In the genomic region with DNA sequence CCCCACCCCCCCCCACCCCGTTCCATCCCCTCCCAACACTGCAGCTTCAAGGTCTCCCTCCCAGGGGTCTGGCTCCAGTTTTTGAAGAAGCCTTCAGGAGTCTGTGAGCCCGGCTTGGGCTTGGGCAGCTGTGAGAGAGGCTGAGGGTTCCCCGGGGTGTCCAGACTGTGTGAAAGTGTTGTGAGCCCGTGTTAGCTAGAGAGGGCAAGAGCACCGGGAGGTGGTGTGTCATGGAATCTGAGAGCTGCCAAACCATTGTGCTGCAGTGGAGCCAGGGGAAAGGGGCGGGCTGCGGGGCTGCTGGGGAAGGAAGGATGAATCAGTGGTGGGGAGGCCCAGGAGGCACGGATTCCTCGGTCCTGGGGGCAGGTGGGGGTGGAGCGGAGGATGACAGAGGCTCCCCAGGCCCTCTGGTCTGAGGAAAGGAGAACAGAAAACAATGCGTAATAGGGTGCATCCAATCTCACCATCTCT, we compare ENCODE assay signal across 8 mouse cellular contexts. TPM values are rescaled to one million over a fixed set of nuclear protein-coding genes. Genes with fewer than 3 reads are reported as not detected.
DNase-seq lines count a peak whose midpoint lies in the region; ATAC-seq and TF ChIP-seq lines count a peak whose summit lies in the region.

No protein-coding gene starts in this region.

- no peaks in the 10 kb centered on the region; a peak in 1 of 4 replicates for H3K27me3 ChIP-seq in MEL (ENCODE audit: control insufficient read depth in 1 of 2, insufficient read depth in 2 of 2, low read length in 2 of 2)
- peaks cover 22% of the 10 kb centered on the region for H3K27me3 ChIP-seq in forebrain, embryonic 14.5 days (replicated peaks; ENCODE audit: control insufficient read depth, insufficient read depth, low read length)

- 0 out of 2 replicates have a peak overlapping the region, but pooled peaks have one; percentile 15 for H3K4me2 ChIP-seq in forebrain, embryonic 14.5 days (ENCODE audit: low read length)

- TF ChIP-seq POLR2A in MEL (IDR thresholded peaks at IDR 0.05; ENCODE audit: control insufficient read depth in 1 of 2, insufficient read depth in 1 of 2, low read depth in 1 of 2, low read length in 2 of 2, poor library complexity in 1 of 2) = no peak

- DNase-seq in 416B (ENCODE audit: low read depth) (peak; percentile 41), MEL (ENCODE audit: low read depth, low spot score) (peak; percentile 39)
- DNase-seq in forebrain, embryonic 14.5 days (ENCODE audit: low spot score) = peak; percentile 47
- DNase-seq in heart, postnatal 25 days (ENCODE audit: low spot score) = peak; percentile 74
- DNase-seq in lung, postnatal 10 days = peak; percentile 75
- no peak for DNase-seq in spleen, postnatal 14 days (ENCODE audit: low spot score in 2 of 2)
- no peak for DNase-seq in cerebellum, postnatal 36 days

- peaks cover 0 to 3% of the 10 kb centered on the region in 2 experiments; a peak in 1 of 4 replicates for H3K36me3 ChIP-seq in MEL (ENCODE audit: control insufficient read depth in 1 of 2, insufficient read depth in 2 of 2, low read length in 2 of 2)
- no peaks in the 10 kb centered on the region for H3K36me3 ChIP-seq in forebrain, embryonic 14.5 days (ENCODE audit: control insufficient read depth, insufficient read depth, low read length)

- no peaks in the 10 kb centered on the region for H3K79me2 ChIP-seq in MEL (ENCODE audit: control insufficient read depth, insufficient read depth, low read length, poor library complexity)

- no peak for TF ChIP-seq RAD21 in MEL (IDR thresholded peaks at IDR 0.05; ENCODE audit: low read depth, low read length)

- no peak for TF ChIP-seq EP300 in MEL (IDR thresholded peaks at IDR 0.05; ENCODE audit: low read depth in 1 of 2, low read length in 2 of 2)

- no peak overlapping the region for H3K27ac ChIP-seq in MEL (ENCODE audit: control insufficient read depth, low read depth, low read length)
- H3K27ac ChIP-seq in forebrain, embryonic 14.5 days (ENCODE audit: low read depth, low read length) = no peak overlapping the region

- TF ChIP-seq CTCF in MEL (IDR thresholded peaks at IDR 0.05 in 2 of 3, conservative IDR thresholded peaks at IDR 0.05 in 1 of 3; ENCODE audit: control insufficient read depth in 1 of 3, insufficient read depth in 1 of 3, low read depth in 2 of 3, low read length in 3 of 3, poor library complexity in 1 of 3, severe bottlenecking in 1 of 3) = no peak

- intact Hi-C loops in heart, postnatal 25 days (cut with DNase I) = loop anchor here (5.0 kb wide), 1 partner anchor 74 kb away; no protein-coding TSS in a partner anchor

- 5% methylated on average over 11 of the region's 11 CpGs for WGBS in forebrain, embryonic 14.5 days

- peaks cover 0 to 16% of the 10 kb centered on the region in 2 experiments; a peak in 3 of 4 replicates for H3K4me1 ChIP-seq in MEL (ENCODE audit: control insufficient read depth in 1 of 2, insufficient read depth in 2 of 2, low read length in 2 of 2)
- peaks cover 23% of the 10 kb centered on the region; the same call in 1 of the 2 replicates for H3K4me1 ChIP-seq in forebrain, embryonic 14.5 days (ENCODE audit: control insufficient read depth, insufficient read depth, low read length)

- H3K4me3 ChIP-seq in MEL (ENCODE audit: control insufficient read depth in 1 of 2, insufficient read depth in 1 of 2, low read depth in 2 of 2, low read length in 2 of 2) = no peak overlapping the region
- H3K4me3 ChIP-seq in forebrain, embryonic 14.5 days (ENCODE audit: low read depth, low read length) = no peak overlapping the region

- no peak overlapping the region; the same call in 1 of the 2 replicates for H3K9ac ChIP-seq in MEL (ENCODE audit: control insufficient read depth, low read depth, low read length, poor library complexity, severe bottlenecking)
- H3K9ac ChIP-seq in forebrain, embryonic 14.5 days (ENCODE audit: low read length) = no peak overlapping the region

- H3K9me3 ChIP-seq in MEL (replicated peaks; ENCODE audit: insufficient read depth, low read length) = no peaks in the 10 kb centered on the region
- H3K9me3 ChIP-seq in forebrain, embryonic 14.5 days (replicated peaks; ENCODE audit: control insufficient read depth, low read length) = no peaks in the 10 kb centered on the region

- ATAC-seq in forebrain, embryonic 14.5 days = no peak
- no peak for ATAC-seq in erythroblast, adult 5-6 weeks (replicated peaks; ENCODE audit: low FRiP score, poor library complexity, severe bottlenecking)

TF ChIP-seq in MEL, 35 proteins besides CTCF, POLR2A, EP300 and RAD21:
- TF ChIP-seq ELF1 (IDR thresholded peaks at IDR 0.05; ENCODE audit: low read depth, low read length) (no peak), MAZ (IDR thresholded peaks at IDR 0.05; ENCODE audit: low read depth, low read length) (no peak), POLR2AphosphoS2 (IDR thresholded peaks at IDR 0.05; ENCODE audit: low read length) (no peak), MXI1 (IDR thresholded peaks at IDR 0.05; ENCODE audit: low read depth, low read length) (no peak), USF2 (IDR thresholded peaks at IDR 0.05; ENCODE audit: borderline replicate concordance in 1 of 2, insufficient read depth in 1 of 2, low read depth in 1 of 2, low read length in 2 of 2) (no peak), KAT2A (conservative IDR thresholded peaks at IDR 0.05; ENCODE audit: low read depth, low read length) (no peak), JUND (IDR thresholded peaks at IDR 0.05; ENCODE audit: low read depth, low read length) (no peak), TBP (IDR thresholded peaks at IDR 0.05; ENCODE audit: low read depth, low read length) (no peak), SMC3 (IDR thresholded peaks at IDR 0.05; ENCODE audit: low read depth, low read length) (no peak), ZNF384 (IDR thresholded peaks at IDR 0.05; ENCODE audit: low read depth, low read length) (no peak), ZKSCAN1 (IDR thresholded peaks at IDR 0.05; ENCODE audit: low read depth, low read length) (no peak), MYC (IDR thresholded peaks at IDR 0.05; ENCODE audit: low read depth, low read length) (no peak), USF1 (IDR thresholded peaks at IDR 0.05; ENCODE audit: low read depth, low read length) (no peak), ZC3H11A (IDR thresholded peaks at IDR 0.05; ENCODE audit: low read depth, low read length) (no peak), RCOR1 (IDR thresholded peaks at IDR 0.05; ENCODE audit: low read depth, low read length) (no peak), GATA1 (IDR thresholded peaks at IDR 0.05; ENCODE audit: low read depth, low read length) (no peak), GABPA (IDR thresholded peaks at IDR 0.05; ENCODE audit: low read depth, low read length) (no peak), NRF1 (IDR thresholded peaks at IDR 0.05; ENCODE audit: insufficient read depth, low read depth, low read length, poor library complexity, severe bottlenecking) (no peak), TCF12 (IDR thresholded peaks at IDR 0.05; ENCODE audit: low read depth, low read length) (no peak)

RNA-seq across cellular contexts. Expression of a gene that starts 3.4 kb away (rescaled TPM):
- 0.26 and 0.27 TPM in 2 replicates for total RNA-seq in MEL (2012; rRNA removed)
- polyA plus RNA-seq in MEL (2012; ENCODE audit: insufficient read depth in 1 of 2, insufficient read length in 2 of 2, low read depth in 1 of 2, low replicate concordance in 2 of 2, missing spikeins in 1 of 2) = under 1 TPM in 1 of 2 experiments, not detected in 1; 0.31 TPM
- 1.1 and 2.5 TPM in 2 replicates for polyA plus RNA-seq in forebrain, embryonic 14.5 days (2014; fragmentation: Nextera tagmentation; extraction: Ambion mirVana)
- total RNA-seq in heart, postnatal 25 days (2021) = 100 to 1,000 TPM; 201 to 220 TPM
- total RNA-seq in erythroblast, adult 5-6 weeks (2015; ENCODE audit: low replicate concordance) = not detected in 2 replicates
- total RNA-seq in erythroblast, adult 5-6 weeks (2017; ENCODE audit: low replicate concordance) = not detected in 2 replicates

RNA-seq across cellular contexts. Expression of a gene that starts 31.0 kb away (rescaled TPM):
- total RNA-seq in MEL (2012; rRNA removed) = 289 and 312 TPM in 2 replicates
- polyA plus RNA-seq in MEL (2012; ENCODE audit: insufficient read depth in 1 of 2, insufficient read length in 2 of 2, low read depth in 1 of 2, low replicate concordance in 2 of 2, missing spikeins in 1 of 2) = 100 to 1,000 TPM in 1 of 2 experiments, not detected in 1; 349 TPM
- polyA plus RNA-seq in forebrain, embryonic 14.5 days (2014; fragmentation: Nextera tagmentation; extraction: Ambion mirVana) = 340 and 395 TPM in 2 replicates
- 100 to 1,000 TPM in 1 of 2 experiments, 10 to 100 TPM in 1; 99.3 to 109 TPM for total RNA-seq in heart, postnatal 25 days (2021)
- 61.9 and 77.2 TPM in 2 replicates for total RNA-seq in erythroblast, adult 5-6 weeks (2015; ENCODE audit: low replicate concordance)
- 27.2 and 37.2 TPM in 2 replicates for total RNA-seq in erythroblast, adult 5-6 weeks (2017; ENCODE audit: low replicate concordance)

RNA-seq across cellular contexts. Expression of a gene that starts 34.7 kb away (rescaled TPM):
- not detected in 2 replicates for total RNA-seq in MEL (2012; rRNA removed)
- under 1 TPM in 1 of 2 experiments, not detected in 1; 0.13 TPM for polyA plus RNA-seq in MEL (2012; ENCODE audit: insufficient read depth in 1 of 2, insufficient read length in 2 of 2, low read depth in 1 of 2, low replicate concordance in 2 of 2, missing spikeins in 1 of 2)
- 0.27 TPM in 1 of 2 replicates, not detected in the other for polyA plus RNA-seq in forebrain, embryonic 14.5 days (2014; fragmentation: Nextera tagmentation; extraction: Ambion mirVana)
- total RNA-seq in heart, postnatal 25 days (2021) = not detected
- not detected in 2 replicates for total RNA-seq in erythroblast, adult 5-6 weeks (2015; ENCODE audit: low replicate concordance)
- not detected in 2 replicates for total RNA-seq in erythroblast, adult 5-6 weeks (2017; ENCODE audit: low replicate concordance)

RNA-seq across cellular contexts. Expression of a gene that starts 40.4 kb away (rescaled TPM):
- total RNA-seq in MEL (2012; rRNA removed) = not detected in 2 replicates
- polyA plus RNA-seq in MEL (2012; ENCODE audit: insufficient read depth in 1 of 2, insufficient read length in 2 of 2, low read depth in 1 of 2, low replicate concordance in 2 of 2, missing spikeins in 1 of 2) = under 1 TPM in 1 of 2 experiments, not detected in 1; 0.22 TPM
- 40.2 and 42.2 TPM in 2 replicates for polyA plus RNA-seq in forebrain, embryonic 14.5 days (2014; fragmentation: Nextera tagmentation; extraction: Ambion mirVana)
- 1 to 10 TPM; 1.9 to 3.1 TPM for total RNA-seq in heart, postnatal 25 days (2021)
- total RNA-seq in erythroblast, adult 5-6 weeks (2015; ENCODE audit: low replicate concordance) = not detected in 2 replicates
- not detected in 2 replicates for total RNA-seq in erythroblast, adult 5-6 weeks (2017; ENCODE audit: low replicate concordance)

RNA-seq across cellular contexts. Expression of a gene that starts 48.2 kb away (rescaled TPM):
- 0.23 TPM in 1 of 2 replicates, not detected in the other for total RNA-seq in MEL (2012; rRNA removed)
- under 1 TPM in 1 of 2 experiments, not detected in 1; 0.04 TPM for polyA plus RNA-seq in MEL (2012; ENCODE audit: insufficient read depth in 1 of 2, insufficient read length in 2 of 2, low read depth in 1 of 2, low replicate concordance in 2 of 2, missing spikeins in 1 of 2)
- polyA plus RNA-seq in forebrain, embryonic 14.5 days (2014; fragmentation: Nextera tagmentation; extraction: Ambion mirVana) = 0.17 and 0.33 TPM in 2 replicates
- total RNA-seq in heart, postnatal 25 days (2021) = not detected
- not detected in 2 replicates for total RNA-seq in erythroblast, adult 5-6 weeks (2015; ENCODE audit: low replicate concordance)
- not detected in 2 replicates for total RNA-seq in erythroblast, adult 5-6 weeks (2017; ENCODE audit: low replicate concordance)

Comparison
In these comparisons a context has a peak if more than half of its experiments do, and no peak if none do; other contexts are left out.
1. DNase-seq: peak in 416B (single experiment), MEL (single experiment), forebrain, embryonic 14.5 days (single experiment), heart, postnatal 25 days (single experiment) and lung, postnatal 10 days (single experiment); none in spleen, postnatal 14 days (0 of 2) and cerebellum, postnatal 36 days (0 of 2).
2. RNA of a gene that starts 3.4 kb away (total RNA-seq): 201 to 220 TPM in heart, postnatal 25 days; 0.26 to 0.27 TPM in MEL and not detected in erythroblast, adult 5-6 weeks; every median in the first group is over 100 times any median in the second.